Mouse (Mus musculus) midbrain, embryonic 12.5 days (tissue): Measurements from ENCODE around the gene Tctex1d2. TPM values are rescaled to one million over a fixed set of nuclear protein-coding genes. Genes with fewer than 3 reads are reported as not detected.

Experiments used
- polyA plus RNA-seq: library from polyadenylated mRNA; unstranded; fragments of >200 nt; fragmentation: Nextera tagmentation; extraction: Ambion mirVana; gene quantifications from 2 replicates; pipeline ENCODE4 v1.2.1, GENCODE M21; 2016

Tctex1d2 gene
- polyA plus RNA-seq, 1 experiment from 2014 or later: 26.2 TPM

Other genes starting within 250 kb of the Tctex1d2 start
- gene Bex6, start 239.9 kb upstream of the Tctex1d2 start, polyA plus RNA-seq: not detected in 2 replicates
- 21.5 and 26.8 TPM in 2 replicates for gene Fbxo45, start 172.5 kb upstream of the Tctex1d2 start, polyA plus RNA-seq
- 14.4 and 16.8 TPM in 2 replicates for gene Wdr53, start 172.5 kb upstream of the Tctex1d2 start, polyA plus RNA-seq
- gene Smco1, start 148.2 kb upstream of the Tctex1d2 start, polyA plus RNA-seq: not detected in 2 replicates
- gene Rnf168, start 142.2 kb upstream of the Tctex1d2 start, polyA plus RNA-seq: 37.4 and 41.0 TPM in 2 replicates
- gene Ubxn7, start 87.4 kb upstream of the Tctex1d2 start, polyA plus RNA-seq: 29.1 and 35.8 TPM in 2 replicates
- gene Tm4sf19, start 19.2 kb upstream of the Tctex1d2 start, polyA plus RNA-seq: not detected in 2 replicates
- gene Pcyt1a, start 11.2 kb downstream of the Tctex1d2 start, polyA plus RNA-seq: 43.5 and 46.0 TPM in 2 replicates
- 0.18 and 0.24 TPM in 2 replicates for gene Slc51a, start 68.2 kb downstream of the Tctex1d2 start, polyA plus RNA-seq
- gene Zdhhc19, start 76.6 kb downstream of the Tctex1d2 start, polyA plus RNA-seq: not detected in 2 replicates
- gene Tfrc, start 189.2 kb downstream of the Tctex1d2 start, polyA plus RNA-seq: 61.0 and 64.1 TPM in 2 replicates
- 9.5 and 11.9 TPM in 2 replicates for gene Tnk2, start 224.2 kb downstream of the Tctex1d2 start, polyA plus RNA-seq